Mouse (Mus musculus) limb, embryonic 10.5 days (tissue): Measurements from ENCODE around the gene Sis. TPM values are rescaled to one million over a fixed set of nuclear protein-coding genes. Genes with fewer than 3 reads are reported as not detected.

Source experiments
- polyA plus RNA-seq: library from polyadenylated mRNA; unstranded; fragments of >200 nt; fragmentation: Nextera tagmentation; extraction: Ambion mirVana; gene quantifications from 2 replicates; pipeline ENCODE4 v1.2.1, GENCODE M21; 2016

Sis gene
- polyA plus RNA-seq, 1 experiment from 2014 or later: not detected

Other genes with a start within 250 kb of the Sis start
- gene Slitrk3, start 89.9 kb upstream of the Sis start, polyA plus RNA-seq: not detected in 2 replicates